Comparison of ENCODE assay signal across 24 mouse cellular contexts in the genomic region with DNA sequence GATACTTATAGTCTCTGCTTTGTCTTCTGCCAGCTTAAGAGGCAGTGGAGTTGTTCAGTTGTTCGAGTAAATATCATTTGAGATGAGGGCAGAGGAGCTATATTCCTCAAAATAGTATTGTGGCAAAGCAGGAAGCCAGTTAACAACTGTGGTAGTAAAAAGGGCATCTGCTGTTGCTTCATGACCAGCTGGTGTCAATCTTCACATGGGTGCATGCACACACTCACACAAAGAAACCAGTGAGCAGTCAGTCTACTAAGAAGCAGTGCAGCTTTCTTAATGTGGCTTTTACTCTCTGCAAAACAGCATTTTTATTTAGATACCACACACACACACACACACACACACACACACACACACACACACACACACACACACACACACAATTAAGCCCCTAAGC.
DNase-seq lines count a peak whose midpoint lies in the region; ATAC-seq lines count a peak whose summit lies in the region.
"Had no signal": no experiment of that assay in that cellular context is flagged by ENCODE, and none has a peak within 500 bp of the region (broad histone marks: within the 10 kb centered on the region; RNA-seq: fewer than 3 reads in every experiment).

No protein-coding gene starts in this region.

- peaks cover 31% of the 10 kb centered on the region for H3K4me1 ChIP-seq in forebrain, embryonic 13.5 days
- H3K4me1 ChIP-seq in forebrain, embryonic 10.5 days = 0 out of 2 replicates have a peak, but pooled peaks cover 6% of the 10 kb centered on the region
- peaks cover 16% of the 10 kb centered on the region for H3K4me1 ChIP-seq in forebrain, embryonic 16.5 days (replicated peaks; ENCODE audit: control insufficient read depth, insufficient read depth, low read length)
- H3K4me1 ChIP-seq: liver, embryonic 12.5 days; midbrain, embryonic 10.5 days had no signal

- H3K9me3 ChIP-seq in forebrain, embryonic 13.5 days (replicated peaks) = no peaks in the 10 kb centered on the region
- no peaks in the 10 kb centered on the region for H3K9me3 ChIP-seq in forebrain, embryonic 10.5 days
- no peaks in the 10 kb centered on the region for H3K9me3 ChIP-seq in forebrain, embryonic 16.5 days (ENCODE audit: control insufficient read depth, low read length)
- H3K9me3 ChIP-seq: limb, embryonic 13.5 days; liver, embryonic 12.5 days; midbrain, embryonic 10.5 days had no signal

- WGBS in forebrain, embryonic 13.5 days = 71% methylated on average over 1 of the region's 1 CpGs
- 81% methylated on average over 1 of the region's 1 CpGs for WGBS in forebrain, embryonic 10.5 days
- 46% methylated on average over 1 of the region's 1 CpGs for WGBS in forebrain, embryonic 16.5 days

- ATAC-seq in forebrain, embryonic 13.5 days = peak; percentile 64
- ATAC-seq in forebrain, embryonic 16.5 days = peak; percentile 67; the same call in 1 of the 2 replicates
- ATAC-seq: hindbrain, embryonic 16.5 days; intestine, embryonic 16.5 days; liver, embryonic 12.5 days; Patski had no signal

- no peaks in the 10 kb centered on the region for H3K36me3 ChIP-seq in forebrain, embryonic 13.5 days (ENCODE audit: poor library complexity, severe bottlenecking)
- no peaks in the 10 kb centered on the region for H3K36me3 ChIP-seq in forebrain, embryonic 10.5 days (replicated peaks)
- H3K36me3 ChIP-seq in forebrain, embryonic 16.5 days (ENCODE audit: control insufficient read depth, insufficient read depth) = 0 out of 2 replicates have a peak, but pooled peaks cover under 1% of the 10 kb centered on the region
- H3K36me3 ChIP-seq: limb, embryonic 13.5 days; liver, embryonic 12.5 days; midbrain, embryonic 10.5 days had no signal

- H3K4me3 ChIP-seq in forebrain, embryonic 13.5 days = no peak overlapping the region
- H3K4me3 ChIP-seq in forebrain, embryonic 10.5 days = no peak overlapping the region
- no peak overlapping the region for H3K4me3 ChIP-seq in forebrain, embryonic 16.5 days (replicated peaks; ENCODE audit: low read length)
- H3K4me3 ChIP-seq: limb, embryonic 13.5 days; liver, embryonic 12.5 days; midbrain, embryonic 10.5 days had no signal

- no peak overlapping the region for H3K9ac ChIP-seq in forebrain, embryonic 13.5 days
- H3K9ac ChIP-seq in forebrain, embryonic 16.5 days (replicated peaks; ENCODE audit: low read depth, low read length) = no peak overlapping the region
- H3K9ac ChIP-seq: limb, embryonic 13.5 days; liver, embryonic 12.5 days had no signal

- DNase-seq in forebrain, embryonic 10.5 days (ENCODE audit: extremely low spot score, low spot score) = no peak
- DNase-seq in layer of hippocampus, adult 8-10 months (ENCODE audit: low spot score in 2 of 2) = peak; percentile 19 to 25
- DNase-seq in layer of hippocampus, postnatal 10 days (ENCODE audit: low spot score in 2 of 2) = no peak
- DNase-seq in retina, postnatal 1 day = peak; percentile 16
- no peak for DNase-seq in frontal cortex, postnatal 14 days (ENCODE audit: low spot score in 2 of 2)
- DNase-seq: cerebellum, adult 11-12 months; cerebellum, postnatal 25 days; gastrocnemius, postnatal 14 days; heart, adult 11 months; kidney, adult 9 months; kidney, postnatal 25 days; lung, adult 18-20 months; lung, postnatal 10 days; right cerebral cortex, postnatal 4 days; thymus, postnatal 4 days had no signal

- no peaks in the 10 kb centered on the region for H3K27me3 ChIP-seq in forebrain, embryonic 13.5 days
- no peaks in the 10 kb centered on the region for H3K27me3 ChIP-seq in forebrain, embryonic 10.5 days (ENCODE audit: poor library complexity, severe bottlenecking)
- H3K27me3 ChIP-seq in forebrain, embryonic 16.5 days (replicated peaks; ENCODE audit: control insufficient read depth, insufficient read depth, low read length) = no peaks in the 10 kb centered on the region
- H3K27me3 ChIP-seq: limb, embryonic 13.5 days; liver, embryonic 12.5 days; Patski had no signal

- no peak overlapping the region for H3K4me2 ChIP-seq in forebrain, embryonic 13.5 days
- H3K4me2 ChIP-seq in forebrain, embryonic 16.5 days (ENCODE audit: low read length) = no peak overlapping the region
- H3K4me2 ChIP-seq: heart, embryonic 11.5 days; limb, embryonic 13.5 days; liver, embryonic 12.5 days had no signal

- H3K27ac ChIP-seq in forebrain, embryonic 13.5 days = peak overlapping the region; percentile 40; the same call in 1 of the 2 replicates
- no peak overlapping the region for H3K27ac ChIP-seq in forebrain, embryonic 10.5 days
- peak overlapping the region; percentile 30; the same call in 1 of the 2 replicates for H3K27ac ChIP-seq in forebrain, embryonic 16.5 days (ENCODE audit: low read length)
- H3K27ac ChIP-seq: limb, embryonic 13.5 days; liver, embryonic 12.5 days; midbrain, embryonic 10.5 days had no signal

Comparison
In these comparisons a context has a peak if more than half of its experiments do, and no peak if none do; other contexts are left out.
1. DNase-seq: peak in layer of hippocampus, adult 8-10 months (2 of 2) and retina, postnatal 1 day (single experiment); none in forebrain, embryonic 10.5 days (single experiment), layer of hippocampus, postnatal 10 days (0 of 2) and frontal cortex, postnatal 14 days (0 of 2).